Mouse (Mus musculus) left cerebral cortex, postnatal 25 days (tissue): ENCODE results near the gene Nod2. TPM values are rescaled to one million over a fixed set of nuclear protein-coding genes. Genes with fewer than 3 reads are reported as not detected.

ENCODE experiments used
- DNase-seq, 2 experiments: peaks; one replicate each; pipeline ENCODE4 v3.0.0; 2022; ENCODE audit warnings: low spot score in 2 of 2, mixed read lengths in 1 of 2
- intact Hi-C: fragments of 180-260 bp; cut with DNase I; formaldehyde crosslinking; loops from one replicate; pipeline ENCODE4 v1.15.1; 2025
- total RNA-seq, 2 experiments: library from RNA; stranded (reverse); gene quantifications; 2 replicates each; pipeline ENCODE4 v1.2.3; 2021

Gene Nod2
- total RNA-seq = under 1 TPM; 0.34 to 0.43 TPM

DNA sequence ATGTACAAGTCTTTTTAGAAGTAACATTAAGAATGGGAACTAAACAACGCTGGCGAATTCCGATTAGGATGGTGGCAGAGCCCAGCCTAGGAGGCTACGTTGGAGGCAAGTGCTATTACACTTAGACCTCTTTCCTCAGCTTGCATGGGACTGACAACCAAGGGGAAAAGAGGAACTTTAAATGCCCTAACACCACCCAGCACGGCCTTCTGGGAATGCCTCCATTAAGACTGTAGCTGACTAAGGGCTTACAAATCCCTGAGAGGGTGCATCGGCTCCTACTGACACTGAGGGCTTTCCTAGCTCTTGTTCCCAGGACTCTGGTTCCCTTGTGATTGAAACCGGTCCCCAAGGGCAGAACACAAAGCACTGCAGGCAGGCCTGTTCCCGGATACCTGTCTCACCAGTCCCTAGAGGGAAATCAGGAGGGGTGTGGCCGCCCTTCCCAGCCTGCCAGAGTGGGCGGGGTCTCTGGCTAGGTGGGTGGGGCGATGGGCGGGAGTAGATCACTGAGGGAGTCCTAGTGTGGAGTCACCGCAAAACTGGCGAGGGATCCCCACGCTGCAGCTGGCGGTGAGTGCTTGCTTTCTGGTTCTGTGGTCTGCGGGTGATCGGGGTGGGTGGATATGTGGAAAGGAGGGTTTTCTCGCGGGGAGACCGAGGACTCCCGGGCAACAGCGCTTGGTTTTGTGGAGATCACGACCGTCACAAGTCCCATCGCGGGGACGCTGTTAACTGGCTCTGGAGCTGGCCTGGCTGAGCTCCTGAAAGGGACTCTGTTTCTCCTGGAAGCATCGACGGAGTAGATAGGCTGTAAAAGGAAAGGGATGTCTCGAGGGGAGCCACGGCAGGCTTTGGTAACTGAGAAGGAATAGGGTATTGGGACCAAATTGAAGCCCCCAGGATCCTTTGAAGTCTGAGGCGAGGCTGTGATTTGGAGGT, at the start of gene Nod2:
Gene Nod2, plus strand, starts transcription at position 479 of the 942 bp plus-strand sequence.
- intact Hi-C loops = no loop called here
- peak in 1 of 2 experiments; percentile 31 for DNase-seq

DNA sequence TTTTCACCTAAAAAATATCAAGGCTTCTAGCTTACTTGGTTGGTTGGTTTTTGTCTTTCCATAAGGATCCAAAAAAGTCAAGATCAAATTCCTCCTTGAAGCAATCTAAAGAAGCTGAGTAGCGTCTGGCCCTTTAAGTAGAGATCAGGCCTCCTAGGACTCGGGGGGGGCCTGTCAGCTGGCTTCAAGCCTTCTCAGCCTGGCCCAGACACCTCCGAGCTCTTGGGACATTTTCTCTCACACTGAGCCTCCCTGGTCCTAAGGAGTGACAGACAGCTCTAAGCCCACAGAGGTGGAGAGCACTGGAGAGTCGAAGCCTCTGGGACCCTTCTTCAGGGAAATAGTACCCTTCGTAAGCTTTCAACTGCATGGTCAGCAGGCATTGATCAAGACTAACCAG, 48.5 kb upstream of the Nod2 start:
- intact Hi-C loops = no loop called here
- no peak for DNase-seq

DNA sequence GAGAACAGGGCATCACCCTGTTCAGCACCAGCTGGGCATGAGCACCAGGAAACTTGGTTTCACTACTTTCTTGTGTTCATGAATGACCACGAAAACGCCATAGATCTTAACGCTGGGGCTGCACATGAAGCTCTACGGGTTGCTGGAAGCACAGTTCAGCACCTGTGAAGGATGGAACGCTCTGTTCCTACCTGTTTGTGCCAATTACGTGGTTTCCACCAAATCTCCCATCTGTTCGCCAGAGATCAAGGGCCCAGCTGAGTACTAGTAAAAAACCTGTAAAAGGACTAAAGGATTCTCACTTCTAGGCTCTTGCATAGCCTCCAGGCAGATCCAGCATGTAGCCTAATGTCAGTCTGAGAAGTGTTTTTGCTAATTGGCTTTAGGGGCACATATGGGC, 47.6 kb upstream of the Nod2 start:
- intact Hi-C loops = no loop called here
- DNase-seq = no peak

DNA sequence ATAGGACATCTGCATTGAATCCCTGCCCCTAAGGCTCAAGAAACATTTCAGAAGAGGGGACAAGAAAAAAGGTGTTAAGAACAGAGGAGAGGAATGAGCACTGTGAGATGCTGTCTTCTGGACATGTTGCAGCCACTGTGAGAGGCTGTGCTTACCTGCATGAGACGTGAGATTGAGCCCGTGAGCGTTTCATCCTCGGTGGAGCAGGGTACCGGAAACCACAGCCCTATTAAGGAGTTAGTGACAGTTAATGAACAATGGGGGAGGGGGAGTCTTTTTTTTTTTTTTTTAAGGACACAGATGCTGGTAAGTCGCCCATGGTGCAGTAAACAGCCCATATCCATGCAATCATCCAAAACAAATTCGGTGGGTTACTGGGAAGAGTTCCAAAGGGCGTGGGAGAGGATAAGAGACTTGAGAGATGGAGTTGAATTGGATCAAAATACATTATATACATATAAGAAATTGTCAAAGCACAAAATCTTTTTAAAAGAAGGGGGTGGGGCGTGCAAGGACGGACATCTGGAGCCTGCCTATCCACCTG, 43.6 kb upstream of the Nod2 start:
- intact Hi-C loops = no loop called here
- DNase-seq = no peak

DNA sequence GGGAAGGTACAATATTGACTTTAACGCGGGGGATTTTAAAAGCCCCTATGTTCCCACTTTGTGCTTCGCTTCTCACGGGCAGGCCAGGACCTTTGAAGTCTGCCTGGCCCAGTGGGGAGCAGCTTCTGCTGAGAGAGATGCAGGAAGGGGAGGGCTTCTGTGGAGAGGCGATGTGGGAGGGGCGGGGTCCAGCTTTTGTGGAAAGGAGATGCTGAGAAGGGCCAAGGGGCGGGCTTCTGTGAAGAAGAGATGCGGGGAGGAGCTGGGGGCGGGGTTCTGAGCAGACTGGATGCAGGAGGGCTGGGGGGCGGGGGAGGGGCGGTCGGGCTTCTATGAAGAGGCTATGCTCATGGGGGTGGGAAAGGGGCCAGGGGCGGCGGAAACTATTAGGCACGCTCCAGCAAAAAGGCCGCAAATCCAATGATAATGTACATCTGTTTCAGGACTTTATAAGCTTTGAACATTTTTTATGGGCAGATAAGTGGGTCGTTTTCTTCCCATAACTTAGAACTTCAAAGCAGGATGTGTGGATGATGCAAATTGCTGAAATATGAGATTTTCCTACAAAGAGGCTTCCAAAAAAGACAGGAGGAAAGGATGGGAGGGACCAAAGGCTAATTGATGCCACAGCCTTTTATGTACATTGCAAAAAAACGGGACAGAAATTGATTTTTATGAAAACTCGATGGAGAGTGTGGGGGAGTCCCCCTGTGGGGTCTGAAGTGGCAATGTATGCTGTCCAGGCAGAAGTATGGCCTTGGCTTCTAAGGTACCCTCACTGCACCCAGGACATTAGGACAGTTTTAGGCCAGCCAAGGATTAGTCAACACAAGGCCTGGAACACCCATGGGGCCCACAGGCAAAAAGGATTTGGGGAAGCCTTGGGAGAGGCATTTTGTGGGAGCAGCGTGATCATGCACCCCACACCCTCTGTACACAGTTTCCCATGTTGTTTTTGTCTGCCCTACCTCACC, 42.8 kb upstream of the Nod2 start:
- DNase-seq = peak in 1 of 2 experiments; percentile 51
- intact Hi-C loops = no loop called here

DNA sequence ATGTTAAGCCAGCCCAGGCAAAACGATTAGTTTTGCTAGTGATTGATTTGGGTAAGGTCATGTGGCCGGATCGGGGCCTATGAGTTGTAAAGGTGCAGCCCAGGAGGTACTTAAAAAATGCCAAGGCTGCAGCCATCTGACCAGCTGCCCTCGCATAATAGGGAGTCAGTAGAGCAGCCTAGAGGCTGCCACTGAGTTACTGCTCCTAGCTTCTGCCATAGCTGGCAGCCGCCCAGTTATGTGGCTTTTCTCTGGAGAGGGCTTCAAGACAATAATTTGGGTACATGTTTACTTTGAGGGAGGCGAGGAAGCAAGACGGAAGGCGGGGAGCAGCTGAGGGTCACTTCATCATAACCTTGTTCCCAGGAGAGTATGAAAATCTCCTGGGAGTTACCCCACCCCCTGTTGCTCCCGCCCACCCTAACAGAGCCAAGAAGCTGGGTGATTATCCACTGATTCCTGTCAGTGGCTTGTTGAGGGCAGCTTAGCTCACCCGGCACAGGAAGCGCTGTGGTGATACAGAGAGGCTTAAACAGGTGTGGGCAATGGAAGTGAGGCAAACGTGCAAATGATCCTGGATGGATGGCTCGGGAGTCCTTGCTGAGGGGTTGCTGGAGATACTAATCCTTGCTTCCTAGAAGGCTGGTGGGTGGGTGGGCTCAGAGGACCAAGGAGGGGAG, 41.6 kb upstream of the Nod2 start:
- DNase-seq = no peak
- intact Hi-C loops = no loop called here

DNA sequence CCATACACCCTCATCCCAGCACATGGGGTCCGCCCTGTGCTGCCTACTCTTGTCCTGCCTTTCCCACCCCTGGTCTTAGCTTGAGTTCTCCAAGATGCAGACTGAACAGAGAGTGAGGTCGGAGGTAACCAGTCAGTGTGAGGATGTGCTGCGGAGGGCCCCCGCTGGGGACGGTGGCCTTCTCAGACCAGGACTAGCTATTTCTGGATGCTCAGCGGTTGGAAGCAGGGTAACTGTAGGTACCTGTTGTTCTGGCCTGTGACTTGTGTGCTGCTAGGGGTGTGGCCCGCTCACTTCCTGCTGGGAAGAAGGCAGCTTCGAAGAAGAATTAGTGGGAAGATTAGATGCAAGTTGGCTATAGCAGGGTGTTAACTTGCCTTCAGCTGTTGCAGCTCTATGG, 38.1 kb upstream of the Nod2 start:
- intact Hi-C loops = no loop called here
- DNase-seq = no peak

DNA sequence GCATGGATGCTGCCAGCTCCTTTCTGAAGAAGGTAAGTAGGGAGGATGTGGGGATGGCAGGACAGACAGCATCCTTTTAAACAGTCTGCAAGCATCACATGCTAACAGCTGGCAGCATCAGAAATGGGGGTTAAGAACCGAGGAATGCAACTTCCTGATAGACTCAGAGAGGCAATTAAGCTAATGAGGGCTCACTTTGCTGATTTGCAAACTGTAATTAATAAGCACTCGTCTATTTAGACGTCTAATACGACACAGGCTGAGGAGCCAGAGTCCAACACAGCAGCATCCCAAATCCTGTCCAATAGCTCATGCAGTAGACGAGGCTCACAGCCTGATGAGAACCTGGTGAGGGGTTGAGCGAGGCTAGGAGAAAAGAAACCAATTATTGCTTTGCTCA, 36.8 kb upstream of the Nod2 start:
- intact Hi-C loops = no loop called here
- no peak for DNase-seq

DNA sequence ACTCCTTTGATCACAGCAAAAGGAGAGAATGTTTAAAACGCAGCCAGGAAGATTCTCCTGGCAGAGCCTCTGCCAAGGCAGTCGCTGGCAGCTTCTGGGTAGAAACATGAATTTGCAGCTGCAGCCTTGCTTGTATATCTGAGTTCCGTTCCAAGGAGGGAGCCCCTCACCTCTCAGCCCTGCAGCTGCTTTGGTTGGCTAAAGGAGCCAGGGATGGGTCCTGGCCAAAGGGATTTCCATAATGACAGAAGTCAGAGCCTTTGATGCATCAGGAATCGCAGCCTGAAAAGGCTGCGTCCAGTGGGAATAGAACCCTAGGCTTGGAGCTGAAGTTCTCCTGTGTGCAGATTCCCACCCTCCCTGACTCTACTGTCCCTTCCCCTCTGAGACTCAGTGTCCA, 32.1 kb upstream of the Nod2 start:
- no peak for DNase-seq
- intact Hi-C loops = no loop called here

DNA sequence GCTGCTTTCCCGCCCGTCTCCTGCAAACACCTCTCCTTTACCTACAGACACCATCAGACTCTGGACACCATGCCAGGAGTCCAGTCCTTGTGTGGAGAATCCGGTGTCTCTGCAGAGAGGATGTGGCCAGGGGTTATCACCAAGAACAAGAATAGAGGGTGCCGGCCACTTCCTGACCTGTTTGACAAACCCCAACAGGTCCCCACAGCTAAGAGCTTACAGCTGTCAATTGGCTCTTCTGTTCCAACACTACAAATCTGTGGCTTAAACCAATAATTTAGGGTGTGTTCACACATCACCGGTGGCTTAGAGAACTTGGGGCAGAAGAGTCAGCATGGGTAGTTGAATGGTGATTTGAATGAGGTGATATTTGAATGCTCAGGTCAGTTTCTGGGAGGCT, 28.5 kb upstream of the Nod2 start:
- no peak for DNase-seq
- intact Hi-C loops = no loop called here

DNA sequence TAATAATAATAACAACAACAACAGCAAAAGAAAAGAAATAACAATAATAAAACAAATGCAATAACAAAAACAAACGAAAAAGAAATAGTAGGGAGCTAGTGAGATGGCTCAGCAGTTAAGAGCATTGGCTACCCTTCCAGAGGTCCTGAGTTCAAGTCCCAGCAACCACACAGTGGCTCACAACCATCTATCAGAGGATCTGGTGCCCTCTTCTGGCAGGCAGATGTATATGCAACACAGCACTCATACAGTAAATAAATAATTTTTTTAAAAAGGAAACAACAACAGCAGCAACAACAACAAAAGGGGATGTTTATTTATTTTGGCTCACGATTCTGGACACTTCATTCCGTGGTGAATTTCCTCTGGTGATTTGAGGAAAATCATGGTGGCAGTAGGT, 27.6 kb upstream of the Nod2 start:
- intact Hi-C loops = no loop called here
- no peak for DNase-seq

DNA sequence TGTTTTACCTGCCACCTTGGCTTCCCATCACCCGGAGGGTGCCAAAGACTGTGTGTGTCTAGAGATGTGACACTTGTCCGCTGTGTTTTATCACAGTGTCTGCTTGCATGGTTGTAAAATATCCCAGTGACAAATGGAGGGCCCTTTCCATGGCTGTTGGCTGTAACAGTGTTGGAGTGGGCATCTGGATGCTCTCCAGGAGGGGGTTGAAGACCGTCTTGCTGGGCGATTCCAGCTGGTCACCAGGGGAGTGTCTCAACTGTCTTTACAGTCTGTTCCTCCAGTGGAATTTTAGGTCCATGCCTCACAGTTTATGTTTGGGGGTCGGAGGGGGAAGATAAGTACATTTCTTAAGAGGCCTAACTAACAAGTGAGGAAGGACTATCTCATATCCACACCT, 26.2 kb upstream of the Nod2 start:
- no peak for DNase-seq
- intact Hi-C loops = loop anchor here (2.0 to 5.0 kb wide), 5 partner anchors 99 to 354 kb away; partner anchors contain the start of gene Nkd1

DNA sequence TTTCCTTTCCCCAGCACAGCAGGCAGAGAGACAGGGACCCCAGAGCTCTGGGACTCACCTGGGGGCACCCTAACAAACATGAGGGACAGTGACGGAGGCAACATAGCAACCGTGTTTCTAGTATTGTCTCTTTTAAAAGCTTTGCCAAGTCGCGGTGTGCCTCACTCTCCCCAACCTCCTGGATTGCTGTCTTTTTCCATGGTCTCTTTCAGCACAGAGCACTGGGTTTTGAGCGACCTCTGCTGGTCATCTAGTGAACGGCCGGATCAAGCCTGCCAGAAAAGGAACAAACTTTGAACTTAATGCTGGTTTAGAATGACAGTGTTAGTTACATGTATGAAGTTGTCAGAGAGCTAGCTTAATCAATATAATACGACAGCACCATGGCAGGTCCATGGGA, 25.7 kb upstream of the Nod2 start:
- DNase-seq = peak; percentile 77 to 84
- intact Hi-C loops = loop anchor here (2.0 to 5.0 kb wide), 5 partner anchors 99 to 355 kb away; partner anchors contain the start of gene Nkd1

DNA sequence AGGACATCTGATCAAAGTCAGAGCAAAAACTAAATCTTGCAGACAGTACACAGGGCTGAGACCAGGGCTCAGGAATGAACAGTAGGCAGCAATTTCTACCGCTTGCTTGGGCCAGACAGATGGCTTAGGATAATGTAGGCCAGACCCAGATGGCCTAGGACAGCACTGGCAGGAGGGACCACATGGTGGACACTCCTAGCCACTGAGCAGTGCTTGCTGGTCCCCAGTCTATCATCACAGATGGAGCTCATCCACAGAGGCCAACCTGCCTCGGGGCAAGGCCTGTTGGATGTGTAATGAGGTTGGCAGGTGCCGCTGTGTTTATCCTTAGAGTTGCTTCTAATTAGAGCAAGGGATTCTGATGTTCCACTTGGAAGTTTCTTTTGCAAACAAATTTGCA, 23.8 kb upstream of the Nod2 start:
- intact Hi-C loops = loop anchor here (5.0 kb wide), 2 partner anchors 101 to 171 kb away; partner anchors contain the start of gene Nkd1
- no peak for DNase-seq

DNA sequence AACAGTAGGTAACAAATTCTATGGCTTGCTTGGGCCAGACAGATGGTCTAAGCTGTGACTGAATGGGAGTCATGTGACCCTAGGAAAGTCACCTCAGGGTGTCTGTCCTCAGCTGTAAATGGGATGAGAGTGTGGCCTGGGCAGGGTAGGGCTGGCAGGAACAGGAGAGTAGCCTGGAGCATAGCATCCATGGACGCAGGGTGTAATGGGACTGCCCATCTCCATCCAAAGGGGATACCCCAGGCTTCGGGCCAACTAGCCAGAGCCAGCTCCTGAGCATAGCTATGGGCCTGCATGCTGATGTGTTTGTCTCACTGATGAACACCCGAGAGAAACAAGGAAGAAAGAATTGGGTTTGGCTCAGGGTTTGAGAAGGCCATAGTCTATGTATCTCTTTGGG, 22.8 kb upstream of the Nod2 start:
- intact Hi-C loops = loop anchor here (5.0 kb wide), 2 partner anchors 102 to 172 kb away; partner anchors contain the start of gene Nkd1
- DNase-seq = no peak

DNA sequence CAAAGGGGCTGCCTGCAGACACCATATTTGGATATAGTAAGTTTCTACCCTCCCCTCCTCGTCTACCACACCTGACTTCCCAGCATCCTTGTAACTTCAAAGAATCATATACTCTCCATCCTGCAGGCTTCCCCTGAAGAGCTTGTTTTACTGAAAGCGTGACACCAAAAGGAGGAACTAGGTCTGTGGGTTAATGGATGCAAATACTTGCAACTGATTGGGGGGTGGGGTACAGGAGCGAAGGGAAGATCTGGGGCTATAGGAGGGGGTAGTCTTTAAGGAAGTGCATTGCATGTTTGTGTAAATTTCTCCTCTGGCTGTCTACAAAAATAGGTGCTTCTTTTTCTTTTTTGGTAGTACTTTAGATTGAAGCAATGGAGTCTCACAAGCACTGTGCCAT, 20.7 kb upstream of the Nod2 start:
- DNase-seq = no peak
- intact Hi-C loops = loop anchor here (2.0 kb wide), 1 partner anchor 128 kb away; no protein-coding TSS in a partner anchor

DNA sequence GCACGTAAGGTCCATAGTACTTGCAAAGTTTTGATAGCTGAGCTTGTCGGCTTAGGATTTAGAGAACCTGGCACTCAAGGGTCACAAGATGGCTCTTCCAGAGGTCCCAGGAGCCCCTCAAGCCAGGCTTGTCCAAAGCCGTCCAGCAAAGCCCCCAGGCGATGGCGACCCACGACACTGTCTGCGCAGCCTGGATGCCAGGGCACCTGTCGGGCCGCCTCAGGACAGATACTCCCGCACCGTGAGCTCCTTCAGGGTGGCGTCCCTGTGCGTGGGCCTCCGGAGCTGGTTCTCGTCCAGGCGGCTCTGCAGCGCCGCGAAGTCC, 20.2 kb upstream of the Nod2 start:
- intact Hi-C loops = loop anchor here (1.0 to 2.0 kb wide), 3 partner anchors 70 to 128 kb away; partner anchors contain the start of gene Cyld
- DNase-seq = no peak

DNA sequence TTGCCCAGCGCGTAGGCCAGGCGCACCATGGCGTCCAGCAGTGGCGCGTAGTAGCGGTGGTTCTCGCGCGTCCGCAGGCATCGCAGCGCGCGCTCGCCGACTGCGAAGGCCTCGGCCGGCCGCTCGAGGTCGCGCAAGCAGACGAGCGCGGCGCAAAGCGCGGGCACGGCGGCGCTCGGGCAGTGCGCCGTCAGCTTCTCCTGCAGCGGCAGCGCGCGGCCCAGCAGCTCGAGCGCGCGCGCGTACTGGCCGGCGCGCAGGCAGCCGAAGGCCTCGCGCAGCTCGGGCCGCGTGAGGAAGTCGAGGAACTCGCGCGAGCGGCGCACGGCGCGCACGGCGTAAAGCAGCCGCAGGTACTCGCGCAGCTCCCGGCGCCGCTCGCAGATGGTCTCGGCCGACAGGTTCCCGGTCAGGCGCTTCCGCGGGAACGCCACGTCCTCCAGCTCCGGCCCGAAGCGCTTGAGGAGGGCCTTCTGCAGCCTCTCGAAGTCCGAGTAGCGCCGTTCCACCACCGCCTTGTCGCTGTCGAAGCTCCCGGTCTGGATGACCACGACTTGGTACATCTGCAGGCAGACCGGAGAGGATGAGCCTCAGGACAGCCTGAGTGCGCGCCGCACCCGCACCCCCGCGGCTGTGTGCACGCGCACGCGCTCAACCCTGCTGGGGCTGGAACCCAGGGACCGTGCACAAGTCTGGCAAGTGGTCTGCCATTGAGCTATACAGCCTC, 19.7 kb upstream of the Nod2 start:
- peak; percentile 85 to 86 for DNase-seq

More for the DNA sequence above, 19.7 kb upstream of the Nod2 start:
- intact Hi-C loops = loop anchor here (1.0 to 2.0 kb wide), 3 partner anchors 70 to 127 kb away; partner anchors contain the start of gene Cyld
